ENCODE assay signal across 8 mouse cellular contexts in the genomic region with DNA sequence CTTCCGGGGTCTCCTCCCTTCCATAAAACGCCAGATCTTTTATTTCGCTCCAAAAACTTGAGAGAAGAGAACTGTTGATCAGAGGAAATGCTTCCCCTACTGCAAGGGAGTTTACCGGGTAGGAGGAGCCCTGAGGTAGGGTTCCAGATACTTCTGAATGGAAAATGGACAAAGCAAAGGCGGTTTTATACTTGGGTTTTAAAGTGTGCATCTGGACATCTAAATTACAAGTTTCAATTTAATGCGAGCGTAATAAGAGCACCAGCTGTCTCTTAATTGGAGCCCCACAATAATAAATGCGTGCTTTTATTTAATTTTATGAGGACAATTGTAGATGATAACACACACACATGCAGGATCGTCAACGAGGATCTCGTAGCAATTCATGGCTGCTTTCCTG. TPM values are rescaled to one million over a fixed set of nuclear protein-coding genes. Genes with fewer than 3 reads are reported as not detected.
DNase-seq lines count a peak whose midpoint lies in the region; ATAC-seq and TF ChIP-seq lines count a peak whose summit lies in the region.

Mbnl3 (minus strand) TSS at position 101 of the 400 bp plus-strand sequence.

- H3K4me3 ChIP-seq in heart, embryonic 10.5 days = peak within 1 kb of the TSS; percentile 67
- peak within 1 kb of the TSS; percentile 64 for H3K4me3 ChIP-seq in ES-Bruce4 (ENCODE audit: low read depth, low read length)
- H3K4me3 ChIP-seq in forebrain, postnatal 0 days (ENCODE audit: low read depth, low read length) = peak within 1 kb of the TSS; percentile 45

- no peaks in the 10 kb centered on the region for H3K4me1 ChIP-seq in heart, embryonic 10.5 days
- no peaks in the 10 kb centered on the region for H3K4me1 ChIP-seq in ES-Bruce4 (ENCODE audit: control insufficient read depth, insufficient read depth, low read length)
- H3K4me1 ChIP-seq in forebrain, postnatal 0 days (ENCODE audit: insufficient read depth) = no peaks in the 10 kb centered on the region

- intact Hi-C loops in heart, postnatal 25 days (cut with DNase I) = no loop called here

- no peak for DNase-seq in heart, embryonic 10.5 days (ENCODE audit: low spot score)
- DNase-seq in heart, postnatal 25 days (ENCODE audit: low spot score) = no peak
- no peak for DNase-seq in forebrain, postnatal 0 days
- DNase-seq in cerebellum, adult 9-10 months = no peak
- no peak for DNase-seq in gastrocnemius, adult 8-10 months (ENCODE audit: low spot score in 2 of 2)
- DNase-seq in left cerebral cortex, adult 18-20 months (ENCODE audit: low spot score in 2 of 2) = no peak

- H3K36me3 ChIP-seq in heart, embryonic 10.5 days = no peaks in the 10 kb centered on the region
- no peaks in the 10 kb centered on the region for H3K36me3 ChIP-seq in ES-Bruce4 (ENCODE audit: control insufficient read depth, insufficient read depth, low read length, poor library complexity, severe bottlenecking)
- H3K36me3 ChIP-seq in forebrain, postnatal 0 days (ENCODE audit: insufficient read depth) = no peaks in the 10 kb centered on the region

- H3K9ac ChIP-seq in ES-Bruce4 (ENCODE audit: low read depth, poor library complexity, severe bottlenecking) = peak within 1 kb of the TSS; percentile 92
- H3K9ac ChIP-seq in forebrain, postnatal 0 days = no peak within 1 kb of the TSS

- no peak for ATAC-seq in forebrain, postnatal 0 days
- ATAC-seq in megakaryocyte, adult 5-6 weeks (ENCODE audit: poor library complexity, severe bottlenecking) = no peak

- H3K9me3 ChIP-seq in heart, embryonic 10.5 days = no peaks in the 10 kb centered on the region
- no peaks in the 10 kb centered on the region for H3K9me3 ChIP-seq in ES-Bruce4 (replicated peaks; ENCODE audit: control insufficient read depth, insufficient read depth, low read length, poor library complexity, severe bottlenecking)
- H3K9me3 ChIP-seq in forebrain, postnatal 0 days (ENCODE audit: low read length) = no peaks in the 10 kb centered on the region

- H3K27me3 ChIP-seq in heart, embryonic 10.5 days (ENCODE audit: insufficient read depth, poor library complexity, severe bottlenecking) = peaks cover 18% of the 10 kb centered on the region; the same call in 1 of the 2 replicates
- H3K27me3 ChIP-seq in ES-Bruce4 (ENCODE audit: control insufficient read depth, insufficient read depth, low read length, poor library complexity, severe bottlenecking) = no peaks in the 10 kb centered on the region
- no peaks in the 10 kb centered on the region; the same call in 1 of the 2 replicates for H3K27me3 ChIP-seq in forebrain, postnatal 0 days (ENCODE audit: insufficient read depth, low read length)

- peak within 1 kb of the TSS; percentile 84 for H3K27ac ChIP-seq in heart, embryonic 10.5 days
- H3K27ac ChIP-seq in ES-Bruce4 (ENCODE audit: insufficient read depth, low read length) = no peak within 1 kb of the TSS
- no peak within 1 kb of the TSS for H3K27ac ChIP-seq in forebrain, postnatal 0 days (ENCODE audit: low read depth, low read length)

- peak within 1 kb of the TSS; percentile 86 for H3K4me2 ChIP-seq in forebrain, postnatal 0 days (ENCODE audit: low read depth)

- TF ChIP-seq CTCF in ES-Bruce4 (IDR thresholded peaks at IDR 0.05; ENCODE audit: low read depth, low read length) = no peak
- TF ChIP-seq CTCF in forebrain, postnatal 0 days (IDR thresholded peaks at IDR 0.05; ENCODE audit: low read depth) = no peak

- 48% methylated on average over 11 of the region's 11 CpGs for WGBS in heart, embryonic 10.5 days
- WGBS in forebrain, postnatal 0 days = 33% methylated on average over 11 of the region's 11 CpGs

- TF ChIP-seq POLR2A in ES-Bruce4 (IDR thresholded peaks at IDR 0.05; ENCODE audit: insufficient read depth, low read length) = no peak

- TF ChIP-seq EP300 in ES-Bruce4 (IDR thresholded peaks at IDR 0.05; ENCODE audit: insufficient read depth, low read depth, low read length) = no peak

RNA-seq across cellular contexts. Expression of gene Mbnl3, which starts in this region (rescaled TPM):
- polyA plus RNA-seq in heart, embryonic 10.5 days (2016; fragmentation: Nextera tagmentation; extraction: Ambion mirVana) = 10.0 and 10.9 TPM in 2 replicates
- 1 to 10 TPM in 1 of 2 experiments, under 1 TPM in 1; 0.98 to 1.4 TPM for total RNA-seq in heart, postnatal 25 days (2021)
- polyA plus RNA-seq in ES-Bruce4 (2011; ENCODE audit: insufficient read depth, insufficient read length, low read depth, missing spikeins) = 28.5 and 30.9 TPM in 2 replicates
- total RNA-seq in forebrain, postnatal 0 days (2014; rRNA removed) = 0.38 and 1.2 TPM in 2 replicates
- polyA plus RNA-seq in forebrain, postnatal 0 days (2015; fragmentation: Nextera tagmentation; extraction: Ambion mirVana) = 0.51 and 0.63 TPM in 2 replicates
- total RNA-seq in megakaryocyte, adult 5-6 weeks (2015) = 39.5 and 45.9 TPM in 2 replicates
- 26.9 and 33.1 TPM in 2 replicates for total RNA-seq in megakaryocyte, adult 5-6 weeks (2017)
- under 1 TPM; 0.10 to 0.27 (median 0.18) TPM for total RNA-seq in gastrocnemius, adult 8-10 months (2022)
- under 1 TPM in 1 of 2 experiments, not detected in 1; 0.16 TPM for total RNA-seq in left cerebral cortex, adult 18-20 months (2021)

Comparison
In these comparisons a context has a peak if more than half of its experiments do, and no peak if none do; other contexts are left out.
1. RNA of gene Mbnl3 (total RNA-seq): 26.9 to 45.9 TPM in megakaryocyte, adult 5-6 weeks; 0.98 to 1.4 TPM in heart, postnatal 25 days, 0.38 to 1.2 TPM in forebrain, postnatal 0 days, 0.10 to 0.27 TPM in gastrocnemius, adult 8-10 months and 0.16 TPM in left cerebral cortex, adult 18-20 months; every median in the first group is over 10 times any median in the second.
2. Peak in every context shown above with its lines, with median percentiles within 50 percentile points of each other: H3K4me3 ChIP-seq.